Mouse (Mus musculus): ENCODE results near the gene Bhlhe40. TPM values are rescaled to one million over a fixed set of nuclear protein-coding genes. Genes with fewer than 3 reads are reported as not detected.
A peak's percentile ranks its signal among the peaks of the same experiment; 100 is the strongest.

Bhlhe40 gene
- total RNA-seq (2021) = 100 to 1,000 TPM; 116 to 118 TPM
- long read RNA-seq, experiment 1, transcript Bhlhe40-201 (5 exons, 3,113 nt) = major isoform, 35 of 60 reads
- long read RNA-seq, experiment 1, transcript Bhlhe40-204 (1 exons, 2,620 nt) = minor isoform, 16 of 60 reads
- long read RNA-seq, experiment 1, partial matches to known transcripts = 1 of 60 reads
- long read RNA-seq, experiment 1, other reads (novel, unspliced or antisense) = 8 of 60 reads
- long read RNA-seq, experiment 2, transcript Bhlhe40-201 (5 exons, 3,113 nt) = major isoform, 21 of 25 reads
- long read RNA-seq, experiment 2, partial matches to known transcripts = 0 of 25 reads
- long read RNA-seq, experiment 2, other reads (novel, unspliced or antisense) = 2 of 25 reads

DNA sequence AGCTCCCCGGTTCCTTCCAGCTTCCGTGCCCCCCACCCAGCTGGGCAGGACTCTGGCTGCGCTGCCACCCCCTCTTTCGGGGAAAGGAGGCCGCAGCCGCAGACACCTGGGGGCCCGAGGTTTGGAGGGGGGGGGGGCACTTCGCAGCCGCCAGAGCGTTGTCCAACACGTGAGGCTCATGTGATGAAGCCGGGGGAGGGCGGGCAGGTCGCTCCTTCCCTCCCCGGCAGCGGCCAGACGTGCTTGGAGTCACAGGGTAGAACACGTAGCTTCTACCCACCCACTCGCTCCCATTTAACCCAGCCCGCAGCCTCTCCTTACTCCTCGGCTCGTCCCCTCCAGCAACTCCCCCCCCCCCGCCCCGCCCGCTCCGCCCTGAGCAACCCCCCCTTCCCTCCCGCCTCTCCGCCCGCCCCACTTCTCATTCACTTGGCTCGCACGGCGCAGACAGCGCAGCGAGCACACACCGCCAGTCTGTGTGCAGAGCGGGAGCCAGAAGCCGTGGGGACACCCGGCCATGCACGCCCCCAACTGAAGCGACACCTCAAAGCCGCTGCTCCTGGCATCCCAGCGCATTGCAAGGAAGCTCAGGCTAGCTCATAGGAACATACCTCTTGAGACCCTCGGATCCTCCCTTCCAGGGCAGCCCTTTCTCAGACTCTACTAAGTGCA lies at the start of gene Bhlhe40:
Gene Bhlhe40 (plus strand): TSS at position 424 of the 672 bp plus-strand sequence.
- peak; percentile 94 to 95 for DNase-seq

- DNase-seq = no peak
These were observed 48.8 kb upstream of the Bhlhe40 start for GRCm38 (mm10) chr6:108611663-108612062.

DNA sequence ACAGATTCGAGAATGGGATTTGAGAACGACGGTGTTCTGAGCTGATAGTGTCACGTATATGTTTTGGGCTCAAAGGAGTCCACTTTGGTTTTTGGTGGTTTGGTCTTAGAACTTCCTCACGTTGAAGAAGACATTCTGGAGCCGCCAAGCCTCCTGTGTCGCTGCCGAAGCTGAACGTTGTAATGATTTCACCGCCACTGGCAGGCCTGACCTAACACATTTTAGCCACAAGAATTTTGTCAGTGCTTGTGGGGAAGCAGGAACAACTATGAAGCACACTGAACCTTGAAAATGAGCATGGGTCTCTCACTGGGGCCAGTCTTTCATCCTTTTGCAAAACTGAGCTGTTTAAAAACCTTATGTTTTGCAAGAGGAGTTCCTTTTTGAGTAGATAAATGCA lies 42.4 kb upstream of the Bhlhe40 start:
- no peak for DNase-seq

DNA sequence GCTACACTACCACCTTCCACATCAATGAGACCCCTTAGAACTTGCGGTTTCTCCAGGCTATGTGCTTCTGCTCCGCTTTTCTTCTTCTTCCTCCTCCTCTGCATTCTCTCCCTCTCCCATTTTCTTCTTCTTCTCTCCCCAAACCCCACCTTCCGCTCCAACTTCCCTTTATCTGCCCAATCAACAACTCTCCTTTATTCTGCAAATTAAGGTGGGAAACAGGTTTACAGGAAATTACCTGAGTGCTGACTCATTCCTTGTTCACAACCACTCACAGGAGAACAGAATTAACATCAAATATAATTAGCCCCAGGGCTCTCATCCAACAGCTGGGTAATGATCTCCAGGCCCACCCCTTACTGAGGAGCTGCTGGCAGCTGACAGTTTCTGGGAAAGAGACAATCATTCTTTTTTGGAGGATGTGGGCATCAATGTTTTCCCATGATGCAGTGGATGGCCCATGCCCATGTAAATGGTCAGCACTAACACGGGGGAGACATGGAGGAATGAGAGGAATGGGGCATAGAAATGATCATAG lies 37.3 kb upstream of the Bhlhe40 start:
- no peak for DNase-seq

GRCm38 (mm10) chr6:108624915-108625314 lies 35.5 kb upstream of the Bhlhe40 start:
- no peak for DNase-seq

GRCm38 (mm10) chr6:108630701-108631100 lies 29.7 kb upstream of the Bhlhe40 start:
- no peak for DNase-seq

DNA sequence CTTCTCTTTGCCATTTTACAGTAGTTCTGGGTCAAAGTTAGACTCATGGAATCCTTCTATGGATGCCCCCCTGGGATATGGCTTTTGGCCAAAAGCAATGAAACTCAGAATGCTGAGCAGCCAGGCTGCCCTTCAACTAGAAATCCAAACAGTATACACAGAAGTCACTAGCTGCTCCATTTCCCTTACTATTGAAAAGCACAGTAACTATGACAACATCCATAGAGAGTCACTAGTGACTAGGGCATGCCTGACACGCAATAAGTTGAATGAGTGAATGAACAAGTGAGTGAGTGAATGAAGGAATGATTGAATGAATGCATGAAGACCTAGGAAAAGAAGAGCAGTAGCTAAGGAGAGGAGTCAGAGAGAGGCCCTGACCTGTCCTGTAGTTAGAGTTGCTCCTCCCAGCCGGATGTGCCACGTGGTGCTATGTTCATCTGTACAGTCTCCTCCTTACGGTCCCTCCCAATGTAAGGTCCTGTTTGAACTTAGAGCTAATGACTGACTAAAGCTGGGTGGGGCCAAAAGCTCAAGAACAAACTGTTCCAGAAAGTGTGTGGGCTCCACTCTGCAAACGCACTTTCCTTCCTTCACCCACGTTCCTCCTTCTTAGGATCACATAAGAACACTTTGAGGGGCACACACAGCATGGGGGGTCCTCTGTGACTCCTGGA lies 22.1 kb upstream of the Bhlhe40 start:
- no peak for DNase-seq

GRCm38 (mm10) chr6:108642020-108642419 lies 18.4 kb upstream of the Bhlhe40 start:
- peak in 1 of 2 experiments; percentile 43 for DNase-seq

GRCm38 (mm10) chr6:108643035-108643434 lies 17.4 kb upstream of the Bhlhe40 start:
- DNase-seq = no peak

DNA sequence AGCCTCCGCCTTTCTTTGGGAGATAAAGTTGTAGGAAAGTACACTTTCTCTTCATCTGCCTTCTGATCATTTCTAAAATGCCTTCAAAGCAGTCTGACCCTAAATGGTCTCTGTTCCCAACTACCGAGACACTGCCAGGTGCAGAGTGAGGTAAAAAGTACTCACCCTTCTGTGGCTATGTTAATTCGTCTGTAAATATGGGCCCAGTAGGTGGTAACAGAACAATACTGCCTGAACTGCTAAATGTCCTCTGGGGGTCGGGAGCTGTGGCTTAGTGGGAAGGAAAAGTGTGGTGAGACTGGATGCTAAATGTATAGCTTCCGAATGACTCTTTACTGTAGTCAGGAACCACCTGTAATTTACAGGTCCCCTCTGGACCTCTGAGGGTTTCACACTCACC lies 16.1 kb upstream of the Bhlhe40 start:
- DNase-seq = no peak

DNA sequence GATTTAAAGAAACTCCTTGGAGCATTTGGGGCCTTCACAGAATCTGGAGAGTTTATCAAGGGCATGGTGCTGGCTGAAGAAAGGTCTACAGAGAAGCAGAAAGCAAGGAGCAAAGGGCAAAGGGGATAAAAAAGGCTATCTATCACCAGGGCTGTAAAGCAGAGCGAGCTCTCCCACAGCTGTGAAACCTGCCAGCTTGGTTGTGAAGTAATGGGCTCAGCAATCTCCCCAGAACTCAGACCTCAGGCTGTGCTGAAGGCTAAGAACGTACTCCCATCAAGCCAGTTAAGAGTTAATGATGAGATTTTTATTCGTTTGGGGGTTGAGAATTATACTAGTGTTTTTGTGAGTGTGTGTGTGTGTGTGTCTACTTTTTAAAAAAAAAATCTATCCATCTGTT lies 13.3 kb upstream of the Bhlhe40 start:
- DNase-seq = no peak

DNA sequence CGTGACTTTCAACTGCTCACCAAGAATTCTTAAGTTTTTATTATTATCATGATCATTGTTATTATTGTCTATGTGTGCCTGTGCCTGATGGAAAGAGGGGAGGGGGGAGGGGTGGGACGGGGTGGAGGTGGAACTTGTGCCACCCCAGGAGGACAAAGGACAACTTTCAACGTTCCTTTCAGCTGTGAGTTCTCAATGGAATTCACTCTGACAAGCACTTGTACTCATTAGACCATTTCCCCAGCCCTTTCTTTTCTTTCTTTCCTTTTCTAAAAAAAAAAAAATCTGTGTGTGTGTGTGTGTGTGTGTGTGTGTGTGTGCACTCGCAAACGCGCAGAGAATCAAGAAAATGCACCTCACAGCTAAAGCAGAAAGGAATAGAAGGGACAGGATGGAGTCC lies 12.4 kb upstream of the Bhlhe40 start:
- no peak for DNase-seq

- DNase-seq = no peak
These were observed 4.6 kb upstream of the Bhlhe40 start for GRCm38 (mm10) chr6:108655861-108656260.

GRCm38 (mm10) chr6:108658051-108658415 lies 2.4 kb upstream of the Bhlhe40 start:
- peak in 1 of 2 experiments; percentile 50 for DNase-seq

GRCm38 (mm10) chr6:108658416-108659201 lies 1.8 kb upstream of the Bhlhe40 start:
- peak; percentile 76 to 81 for DNase-seq

DNA sequence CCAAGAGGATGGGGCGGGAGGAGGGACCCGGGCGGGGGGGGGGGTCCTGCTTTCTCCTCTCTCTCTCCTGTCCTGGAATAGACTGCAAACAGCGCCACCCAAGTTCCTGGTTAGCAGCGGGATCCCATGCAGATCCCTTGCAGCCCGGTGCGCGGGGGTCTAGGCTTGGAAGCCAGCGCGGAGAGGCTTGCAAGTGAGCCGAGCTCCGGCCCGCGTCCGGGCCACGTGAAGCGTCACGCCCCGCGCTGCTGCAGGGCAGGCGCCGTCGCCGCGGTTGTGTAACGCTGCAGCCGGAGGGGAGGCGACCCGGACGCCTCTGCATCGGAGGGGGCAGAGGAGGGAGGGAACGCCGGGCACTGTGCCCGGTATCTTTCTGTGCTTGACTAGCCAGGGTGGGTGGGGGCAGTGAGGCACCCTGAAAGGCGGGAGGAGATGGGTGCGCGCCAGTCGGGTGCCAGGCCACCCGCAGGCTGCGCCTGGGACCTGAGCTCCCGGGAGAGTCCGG lies 1.2 kb upstream of the Bhlhe40 start:
- peak; percentile 97 for DNase-seq

- peak; percentile 95 to 96 for DNase-seq
These were observed 663 bp upstream of the Bhlhe40 start for GRCm38 (mm10) chr6:108659726-108660205.

DNA sequence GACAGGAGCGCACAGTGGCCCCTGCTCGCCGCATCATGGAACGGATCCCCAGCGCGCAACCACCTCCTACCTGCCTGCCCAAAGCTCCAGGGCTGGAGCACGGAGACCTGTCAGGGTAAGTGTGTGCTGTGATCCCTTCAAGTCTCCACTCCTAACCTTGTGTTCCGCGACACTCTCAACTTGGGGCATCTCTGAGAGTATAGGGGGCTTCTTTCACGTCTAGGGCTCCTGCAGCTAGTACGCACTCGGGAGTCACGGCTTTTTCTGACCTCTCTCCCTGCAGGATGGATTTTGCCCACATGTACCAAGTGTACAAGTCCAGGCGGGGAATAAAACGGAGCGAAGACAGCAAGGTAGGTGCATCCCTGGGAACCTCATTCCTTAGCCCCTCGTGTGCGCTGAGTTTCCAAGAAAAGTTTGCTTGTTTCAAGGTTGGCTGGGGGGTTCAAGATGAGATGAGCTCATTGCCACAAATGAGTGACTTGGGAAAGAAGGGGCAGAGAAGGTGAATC lies 505 bp downstream of the Bhlhe40 start:
- DNase-seq = no peak

DNA sequence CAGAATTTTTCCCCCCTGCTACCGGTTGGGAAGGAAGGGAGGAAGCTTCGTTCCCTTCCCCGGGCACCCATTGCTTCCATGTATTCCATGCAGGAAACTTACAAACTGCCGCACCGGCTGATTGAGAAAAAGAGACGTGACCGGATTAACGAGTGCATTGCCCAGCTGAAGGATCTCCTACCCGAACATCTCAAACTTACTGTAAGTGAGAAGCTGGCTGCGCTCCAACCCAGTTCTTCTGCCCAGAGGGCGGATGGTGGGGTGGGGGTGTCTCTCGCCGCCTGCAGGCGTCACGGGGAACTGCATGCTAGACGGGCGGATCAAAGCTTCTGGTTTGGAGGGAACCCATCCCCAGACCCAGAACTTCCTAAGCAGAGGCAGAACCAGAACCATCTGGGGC lies 983 bp downstream of the Bhlhe40 start:
- DNase-seq = peak; percentile 94 to 95

DNA sequence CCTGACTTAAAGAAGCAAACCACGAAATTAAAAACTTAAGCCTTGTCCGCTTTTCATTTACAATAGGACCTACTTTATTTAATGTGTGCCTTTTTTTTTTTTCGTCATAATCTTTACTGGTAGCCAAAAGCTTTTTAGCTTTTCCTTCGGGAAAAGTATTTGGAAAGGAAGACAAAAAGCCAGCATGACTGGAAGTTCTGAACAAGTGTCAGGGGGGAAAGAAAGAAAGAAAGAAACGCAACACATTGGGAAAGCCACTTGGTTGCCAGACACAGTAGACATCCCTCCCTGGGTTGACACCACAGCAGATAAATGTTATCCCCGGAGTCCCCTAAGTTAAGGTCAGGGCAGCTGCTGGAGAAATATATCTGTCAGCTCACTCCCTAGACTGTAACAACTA lies 1.5 kb downstream of the Bhlhe40 start:
- no peak for DNase-seq

All from adrenal gland, postnatal 36 days (tissue).